21 mouse cellular contexts compared by ENCODE assay signal in genomic region chr4:135546008-135546407, GRCm38 (mm10). TPM values are rescaled to one million over a fixed set of nuclear protein-coding genes. Genes with fewer than 3 reads are reported as not detected.
DNase-seq lines count a peak whose midpoint lies in the region; ATAC-seq and TF ChIP-seq lines count a peak whose summit lies in the region.
"Had no signal": no experiment of that assay in that cellular context is flagged by ENCODE, and none has a peak within 500 bp of the region (broad histone marks: within the 10 kb centered on the region; RNA-seq: fewer than 3 reads in every experiment).

No protein-coding gene starts in this region.

- 82% methylated on average over 7 of the region's 7 CpGs for WGBS in heart, embryonic 13.5 days
- WGBS in heart, embryonic 12.5 days: 79% methylated on average over 7 of the region's 7 CpGs
- WGBS in lung, embryonic 14.5 days: 68% methylated on average over 7 of the region's 7 CpGs
- WGBS in hindbrain, embryonic 16.5 days: 82% methylated on average over 7 of the region's 7 CpGs

- H3K27ac ChIP-seq in heart, embryonic 13.5 days (replicated peaks): 0 out of 2 replicates have a peak overlapping the region, but pooled peaks have one; percentile 36
- H3K27ac ChIP-seq in heart, embryonic 12.5 days (ENCODE audit: poor library complexity, severe bottlenecking): no peak overlapping the region
- H3K27ac ChIP-seq in lung, embryonic 14.5 days (ENCODE audit: low read depth): peak overlapping the region; percentile 50; the same call in 1 of the 2 replicates
- no peak overlapping the region for H3K27ac ChIP-seq in hindbrain, embryonic 16.5 days (ENCODE audit: low read depth, low read length)
- H3K27ac ChIP-seq: hindbrain, embryonic 10.5 days; liver, embryonic 14.5 days; stomach, embryonic 15.5 days had no signal

- H3K27me3 ChIP-seq in heart, embryonic 13.5 days (replicated peaks): no peaks in the 10 kb centered on the region; the same call in 1 of the 2 replicates
- H3K27me3 ChIP-seq in heart, embryonic 12.5 days (replicated peaks): peaks cover 7% of the 10 kb centered on the region; the same call in 1 of the 2 replicates
- H3K27me3 ChIP-seq in lung, embryonic 14.5 days (ENCODE audit: insufficient read depth, low read length): no peaks in the 10 kb centered on the region
- no peaks in the 10 kb centered on the region for H3K27me3 ChIP-seq in hindbrain, embryonic 16.5 days (replicated peaks; ENCODE audit: control insufficient read depth, insufficient read depth, low read length)
- H3K27me3 ChIP-seq: stomach, embryonic 15.5 days had no signal

- H3K9me3 ChIP-seq in heart, embryonic 13.5 days: no peaks in the 10 kb centered on the region
- H3K9me3 ChIP-seq in heart, embryonic 12.5 days (replicated peaks): no peaks in the 10 kb centered on the region
- H3K9me3 ChIP-seq in lung, embryonic 14.5 days (ENCODE audit: low read depth, low read length): no peaks in the 10 kb centered on the region
- no peaks in the 10 kb centered on the region for H3K9me3 ChIP-seq in hindbrain, embryonic 16.5 days (ENCODE audit: control insufficient read depth, low read length)
- H3K9me3 ChIP-seq: G1E; hindbrain, embryonic 10.5 days; megakaryocyte, embryonic 14.5 days; stomach, embryonic 15.5 days had no signal

- no peak overlapping the region for H3K4me3 ChIP-seq in heart, embryonic 13.5 days
- no peak overlapping the region for H3K4me3 ChIP-seq in heart, embryonic 12.5 days
- H3K4me3 ChIP-seq in lung, embryonic 14.5 days (ENCODE audit: low read depth, low read length): no peak overlapping the region
- no peak overlapping the region for H3K4me3 ChIP-seq in hindbrain, embryonic 16.5 days (ENCODE audit: low read length)

- DNase-seq in ES-CJ7 (ENCODE audit: low read depth, low spot score): peak; percentile 70
- peak; percentile 65 for DNase-seq in lung, embryonic 14.5 days
- peak; percentile 86 for DNase-seq in lung, postnatal 36 days
- DNase-seq in urinary bladder, postnatal 14 days (ENCODE audit: low spot score): no peak
- DNase-seq: B cell, adult 2 months; cerebellum, adult 9-10 months; kidney, adult 11 months; layer of hippocampus, postnatal 36 days; midbrain, embryonic 14.5 days; right cerebral cortex, postnatal 14 days; thymus, postnatal 14 days had no signal

- 0 out of 2 replicates have a peak overlapping the region, but pooled peaks have one; percentile 73 for H3K9ac ChIP-seq in heart, embryonic 13.5 days
- no peak overlapping the region for H3K9ac ChIP-seq in heart, embryonic 12.5 days
- H3K9ac ChIP-seq in lung, embryonic 14.5 days: no peak overlapping the region
- H3K9ac ChIP-seq in hindbrain, embryonic 16.5 days (ENCODE audit: low read depth, low read length): no peak overlapping the region
- H3K9ac ChIP-seq: liver, embryonic 14.5 days; stomach, embryonic 15.5 days had no signal

- H3K36me3 ChIP-seq in heart, embryonic 13.5 days: peaks cover 10% of the 10 kb centered on the region
- H3K36me3 ChIP-seq in heart, embryonic 12.5 days: no peaks in the 10 kb centered on the region; the same call in 1 of the 2 replicates
- H3K36me3 ChIP-seq in lung, embryonic 14.5 days (ENCODE audit: insufficient read depth): no peaks in the 10 kb centered on the region
- H3K36me3 ChIP-seq in hindbrain, embryonic 16.5 days (ENCODE audit: control insufficient read depth, insufficient read depth, low read length): no peaks in the 10 kb centered on the region
- H3K36me3 ChIP-seq: G1E; hindbrain, embryonic 10.5 days; stomach, embryonic 15.5 days had no signal

- H3K4me1 ChIP-seq in heart, embryonic 13.5 days: peaks cover 69% of the 10 kb centered on the region
- peaks cover 66% of the 10 kb centered on the region for H3K4me1 ChIP-seq in heart, embryonic 12.5 days (replicated peaks)
- H3K4me1 ChIP-seq in lung, embryonic 14.5 days (ENCODE audit: insufficient read depth): peaks cover 32% of the 10 kb centered on the region
- H3K4me1 ChIP-seq in hindbrain, embryonic 16.5 days (ENCODE audit: control insufficient read depth, insufficient read depth, low read depth, low read length): peaks cover 7% of the 10 kb centered on the region

- no peak for ATAC-seq in heart, embryonic 13.5 days (ENCODE audit: extremely low read depth, insufficient number of reproducible peaks, low FRiP score, low TSS enrichment)
- no peak for ATAC-seq in heart, embryonic 12.5 days (ENCODE audit: insufficient number of reproducible peaks, low FRiP score)
- no peak for ATAC-seq in lung, embryonic 14.5 days (ENCODE audit: insufficient read depth)
- ATAC-seq in cerebellum, adult (ENCODE audit: insufficient number of reproducible peaks, low FRiP score, low TSS enrichment): no peak
- ATAC-seq in hindbrain, embryonic 16.5 days: no peak

- no peak overlapping the region for H3K4me2 ChIP-seq in heart, embryonic 13.5 days
- H3K4me2 ChIP-seq in heart, embryonic 12.5 days: no peak overlapping the region
- no peak overlapping the region for H3K4me2 ChIP-seq in lung, embryonic 14.5 days
- no peak overlapping the region for H3K4me2 ChIP-seq in hindbrain, embryonic 16.5 days (ENCODE audit: low read length)

- peak; percentile 36 for TF ChIP-seq CTCF in lung, embryonic 14.5 days (IDR thresholded peaks at IDR 0.05; ENCODE audit: low read depth)

RNA-seq across cellular contexts. Expression of gene Grhl3, which starts 27.4 kb away (rescaled TPM):
- 4.4 and 4.8 TPM in 2 replicates for polyA plus RNA-seq in heart, embryonic 13.5 days (2015; fragmentation: Nextera tagmentation; extraction: Ambion mirVana)
- 6.0 and 6.8 TPM in 2 replicates for polyA plus RNA-seq in heart, embryonic 12.5 days (2016; fragmentation: Nextera tagmentation; extraction: Ambion mirVana)
- polyA plus RNA-seq in lung, embryonic 14.5 days (2014; fragmentation: Nextera tagmentation; extraction: Ambion mirVana): 2.5 and 3.3 TPM in 2 replicates
- 0.85 and 1.2 TPM in 2 replicates for polyA plus RNA-seq in hindbrain, embryonic 16.5 days (2015; fragmentation: Nextera tagmentation; extraction: Ambion mirVana)
- polyA plus RNA-seq: G1E had no signal

RNA-seq across cellular contexts. Expression of gene Nipal3, which starts 51.2 kb away (rescaled TPM):
- polyA plus RNA-seq in heart, embryonic 13.5 days (2015; fragmentation: Nextera tagmentation; extraction: Ambion mirVana): 3.0 and 3.2 TPM in 2 replicates
- 4.0 and 4.2 TPM in 2 replicates for polyA plus RNA-seq in heart, embryonic 12.5 days (2016; fragmentation: Nextera tagmentation; extraction: Ambion mirVana)
- 3.4 and 4.7 TPM in 2 replicates for polyA plus RNA-seq in lung, embryonic 14.5 days (2014; fragmentation: Nextera tagmentation; extraction: Ambion mirVana)
- polyA plus RNA-seq in hindbrain, embryonic 16.5 days (2015; fragmentation: Nextera tagmentation; extraction: Ambion mirVana): 6.8 and 10.7 TPM in 2 replicates

RNA-seq across cellular contexts. Expression of gene Stpg1, which starts 51.4 kb away (rescaled TPM):
- 0.11 and 0.32 TPM in 2 replicates for polyA plus RNA-seq in heart, embryonic 13.5 days (2015; fragmentation: Nextera tagmentation; extraction: Ambion mirVana)
- polyA plus RNA-seq in heart, embryonic 12.5 days (2016; fragmentation: Nextera tagmentation; extraction: Ambion mirVana): 0.31 and 0.47 TPM in 2 replicates
- polyA plus RNA-seq in lung, embryonic 14.5 days (2014; fragmentation: Nextera tagmentation; extraction: Ambion mirVana): 0.14 and 0.29 TPM in 2 replicates
- polyA plus RNA-seq in hindbrain, embryonic 16.5 days (2015; fragmentation: Nextera tagmentation; extraction: Ambion mirVana): 0.39 and 0.41 TPM in 2 replicates
- polyA plus RNA-seq: G1E, myocyte had no signal

Comparison
In these comparisons a context has a peak if more than half of its experiments do, and no peak if none do; other contexts are left out.
1. H3K27ac ChIP-seq: peak in heart, embryonic 13.5 days (single experiment) and lung, embryonic 14.5 days (single experiment); none in heart, embryonic 12.5 days (single experiment) and hindbrain, embryonic 16.5 days (single experiment).